Mouse (Mus musculus) liver, adult 2 months (tissue): Measurements from ENCODE around the gene Tradd. TPM values are rescaled to one million over a fixed set of nuclear protein-coding genes. Genes with fewer than 3 reads are reported as not detected.

Experiments
- DNase-seq: peaks from one replicate; pipeline ENCODE4 v3.0.0-alpha.2; 2011; ENCODE audit warnings: low read depth, low spot score; ENCODE audit errors: extremely low read depth
- H3K27ac ChIP-seq: fragments of 200-500 bp; replicated peaks from 2 replicates; pipeline ENCODE4 v1.5.1; 2012; ENCODE audit warnings: low read depth, mild to moderate bottlenecking, control low read depth, inconsistent platforms, low read length; ENCODE audit not compliant: insufficient read depth
- H3K27me3 ChIP-seq: fragments of 200-500 bp; 2 replicates; pipeline ENCODE4 v1.6.1; 2012; ENCODE audit warnings: mild to moderate bottlenecking, moderate library complexity, low read length, inconsistent platforms; ENCODE audit not compliant: control insufficient read depth, insufficient read depth
- H3K36me3 ChIP-seq: fragments of 200-500 bp; 2 replicates; pipeline ENCODE4 v1.6.1; 2012; ENCODE audit warnings: low read length, inconsistent platforms; ENCODE audit not compliant: control insufficient read depth, insufficient read depth
- H3K4me1 ChIP-seq: fragments of 200-500 bp; 2 replicates; pipeline ENCODE4 v1.6.1; 2011; ENCODE audit warnings: low read length; ENCODE audit not compliant: control insufficient read depth, insufficient read depth
- H3K4me3 ChIP-seq: fragments of 200-500 bp; 2 replicates; pipeline ENCODE4 v1.5.1; 2011; ENCODE audit warnings: low read depth, mild to moderate bottlenecking, control low read depth, low read length, moderate library complexity; ENCODE audit not compliant: insufficient read depth
- H3K79me2 ChIP-seq: fragments of 200-500 bp; 2 replicates; pipeline ENCODE4 v1.6.1; 2012; ENCODE audit warnings: inconsistent platforms, mild to moderate bottlenecking, low read length, moderate library complexity; ENCODE audit not compliant: control insufficient read depth, insufficient read depth
- H3K9ac ChIP-seq: fragments of 200-500 bp; 2 replicates; pipeline ENCODE4 v1.6.1; 2012; ENCODE audit warnings: low read depth, mild to moderate bottlenecking, control low read depth, inconsistent platforms, low read length
- CTCF ChIP-seq: fragments of 200-500 bp; IDR thresholded peaks from 2 replicates; pipeline ENCODE4 v1.5.1; 2011; ENCODE audit warnings: low read depth, low read length, control low read depth
- POLR2A ChIP-seq: fragments of 200-500 bp; IDR thresholded peaks from 2 replicates; pipeline ENCODE4 v1.6.1; 2011; ENCODE audit warnings: low read length, control low read depth; ENCODE audit not compliant: insufficient read depth; ENCODE audit errors: extremely low read depth
- WGBS: fragments of 180-500 bp; shearing (Covaris S2); methylation state at CpG from one replicate; pipeline ENCODE4 v1.1.7; 2018; 5-methylcytosine and 5-hydroxymethylcytosine counted together
- polyA plus RNA-seq: library from polyadenylated mRNA; depleted of rRNA; stranded (reverse); fragments of >200 nt; gene quantifications from 2 replicates; pipeline ENCODE4 v1.2.3, GENCODE M21; 2012
- total RNA-seq: library from RNA; depleted of rRNA; stranded (reverse); fragments of >200 nt; gene quantifications from 2 replicates; pipeline ENCODE4 v1.2.3, GENCODE M21; 2014

Tradd gene
- total and polyA plus RNA-seq, 2 experiments: 11.8 to 16.1 TPM

DNA sequence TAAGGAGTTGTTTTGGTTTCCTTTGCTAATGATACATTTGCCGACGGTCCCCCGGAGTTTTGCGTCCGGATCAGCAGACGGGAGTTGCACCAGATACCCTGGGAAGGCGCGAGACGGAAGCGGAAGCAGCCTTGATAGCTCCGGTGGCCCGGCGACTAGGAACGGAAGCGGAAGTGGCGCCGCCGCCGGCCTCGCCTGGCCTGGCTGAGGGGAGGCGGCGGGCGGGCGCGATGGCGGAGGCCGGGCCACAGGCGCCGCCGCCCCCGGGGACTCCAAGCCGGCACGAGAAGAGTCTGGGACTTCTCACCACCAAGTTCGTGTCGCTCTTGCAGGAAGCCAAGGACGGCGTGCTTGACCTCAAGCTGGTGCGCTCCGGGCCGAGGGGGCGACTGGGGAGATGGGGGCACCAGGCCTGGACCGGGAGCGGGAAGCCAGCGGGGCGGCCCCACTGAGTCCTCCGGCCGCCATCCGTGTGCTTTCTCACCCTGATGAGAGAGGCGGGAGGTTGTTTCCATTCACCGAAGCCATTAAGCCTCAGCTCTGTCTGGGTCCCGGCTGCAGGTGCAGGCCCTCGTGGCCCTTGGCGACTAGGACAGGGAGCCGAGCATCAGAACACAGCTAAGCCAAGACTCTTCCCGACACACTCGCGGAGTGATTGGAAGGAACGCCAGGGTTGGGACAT lies 33.2 kb upstream of the Tradd start, which contains the start of gene E2f4:
TSS of gene E2f4 (plus strand) at position 153 of the 682 bp plus-strand sequence.
- H3K27ac ChIP-seq: peak within 1 kb of the TSS; percentile 44
- WGBS: under 1% methylated on average over 58 of the region's 58 CpGs
- 0 out of 2 replicates have a peak, but pooled peaks have one; percentile 52 for TF ChIP-seq POLR2A
- no peak for TF ChIP-seq CTCF
- no peaks in the 10 kb centered on the region for H3K27me3 ChIP-seq
- DNase-seq: peak; percentile 84
- peaks cover 10% of the 10 kb centered on the region for H3K36me3 ChIP-seq
- H3K79me2 ChIP-seq: peaks cover 11% of the 10 kb centered on the region
- peak within 1 kb of the TSS; percentile 95 for H3K4me3 ChIP-seq
- H3K4me1 ChIP-seq: peaks cover 10% of the 10 kb centered on the region
- H3K9ac ChIP-seq: peak within 1 kb of the TSS; percentile 91

DNA sequence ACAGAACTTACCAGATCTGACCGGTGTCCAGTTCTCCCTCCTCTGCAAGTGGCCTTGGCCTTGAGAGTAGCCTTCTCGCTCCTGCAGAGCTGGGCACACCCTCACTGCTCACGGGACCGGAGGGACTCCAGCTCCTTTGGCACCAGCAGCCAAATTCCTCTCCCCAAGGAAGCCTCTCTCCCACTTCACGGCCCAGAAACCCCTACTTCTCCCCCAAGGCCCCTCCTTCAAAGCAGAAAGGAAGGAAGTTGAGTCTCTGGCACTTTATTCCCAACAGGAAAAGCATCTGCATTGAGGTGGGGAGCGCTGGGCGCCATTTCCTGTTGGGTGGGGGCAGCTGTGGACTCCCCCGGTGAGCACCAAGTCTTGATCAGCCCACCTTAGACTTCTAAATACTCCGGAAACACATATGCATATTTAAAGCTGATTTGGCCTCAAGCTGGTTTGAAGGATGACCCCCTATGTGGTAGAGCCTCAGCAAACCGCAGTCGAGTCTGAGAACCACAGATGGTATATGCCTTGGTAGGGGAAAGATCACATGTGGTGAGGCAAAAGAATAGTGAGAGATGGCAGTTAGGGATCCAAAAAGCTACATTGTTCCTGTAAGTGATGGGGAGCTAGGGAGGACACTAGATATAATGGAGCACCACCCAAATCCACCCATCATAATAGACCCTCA lies 31.6 kb upstream of the Tradd start, which contains the start of gene Exoc3l:
TSS of gene Exoc3l (minus strand) at position 207 of the 679 bp plus-strand sequence.
- no peak for DNase-seq
- Histone ChIP-seq H3K36me3 (peaks cover 5% of the 10 kb centered on the region; the same call in 1 of the 2 replicates), H3K9ac (peak within 1 kb of the TSS; percentile 69), H3K27ac (peak within 1 kb of the TSS; percentile 66), H3K79me2 (peaks cover 11% of the 10 kb centered on the region), H3K27me3 (no peaks in the 10 kb centered on the region), H3K4me3 (peak within 1 kb of the TSS; percentile 42), H3K4me1 (peaks cover 10% of the 10 kb centered on the region)
- 0 out of 2 replicates have a peak, but pooled peaks have one; percentile 11 for TF ChIP-seq POLR2A
- TF ChIP-seq CTCF: no peak
- 69% methylated on average over 11 of the region's 11 CpGs for WGBS

DNA sequence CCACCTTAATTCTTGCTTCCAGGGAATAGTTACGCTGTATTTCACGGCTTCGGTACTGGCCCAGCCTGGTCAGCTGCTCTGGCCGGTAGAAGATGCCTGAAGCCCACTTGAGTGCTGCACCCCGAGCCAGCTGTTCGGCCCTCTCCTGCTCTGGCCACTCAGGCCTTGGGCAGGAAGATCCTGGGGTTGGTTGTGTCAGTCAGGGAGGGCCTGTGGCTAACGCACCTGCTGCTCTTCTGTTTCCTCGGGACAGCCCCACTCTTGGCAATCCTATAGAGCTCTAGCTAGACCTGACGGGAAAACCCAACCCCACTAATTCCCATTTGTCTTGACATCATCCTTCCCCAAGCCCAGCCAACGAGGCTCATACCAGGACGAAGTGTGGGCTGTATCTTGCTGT lies 30.8 kb upstream of the Tradd start:
- Histone ChIP-seq H3K4me3 (peak overlapping the region; percentile 42), H3K4me1 (peaks cover 12% of the 10 kb centered on the region), H3K79me2 (peaks cover 11% of the 10 kb centered on the region), H3K9ac (peak overlapping the region; percentile 69), H3K27me3 (no peaks in the 10 kb centered on the region), H3K27ac (peak overlapping the region; percentile 66), H3K36me3 (peaks cover 2% of the 10 kb centered on the region; the same call in 1 of the 2 replicates)
- WGBS: 72% methylated on average over 11 of the region's 11 CpGs
- no peak for DNase-seq
- TF ChIP-seq POLR2A (no peak), CTCF (no peak)

DNA sequence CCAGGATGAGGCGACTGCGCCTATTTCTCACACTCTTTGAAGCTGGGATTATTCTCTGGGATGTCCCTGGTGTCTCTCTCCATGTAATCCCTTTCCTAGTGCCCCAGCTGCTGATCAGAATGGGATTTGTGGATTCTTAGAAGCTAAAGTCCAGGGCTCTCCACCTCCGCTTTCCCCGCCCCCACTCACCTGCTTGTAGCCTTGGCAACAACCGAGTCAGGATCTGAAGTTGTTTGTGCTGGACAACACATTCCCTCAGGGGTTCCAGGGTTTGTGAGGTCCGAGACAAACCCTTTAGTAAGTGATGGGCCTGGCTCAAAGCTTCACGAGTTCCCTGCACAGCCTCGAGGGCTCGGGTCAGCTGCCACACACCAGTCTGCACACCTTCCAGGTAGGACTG lies 30.4 kb upstream of the Tradd start:
- TF ChIP-seq POLR2A: no peak
- peak overlapping the region; percentile 66; the same call in 1 of the 2 replicates for H3K27ac ChIP-seq
- H3K4me1 ChIP-seq: peaks cover 16% of the 10 kb centered on the region
- 60% methylated on average over 9 of the region's 9 CpGs for WGBS
- no peaks in the 10 kb centered on the region for H3K27me3 ChIP-seq
- H3K4me3 ChIP-seq: peak overlapping the region; percentile 42
- peaks cover 11% of the 10 kb centered on the region for H3K79me2 ChIP-seq
- H3K36me3 ChIP-seq: peaks cover 2% of the 10 kb centered on the region; the same call in 1 of the 2 replicates
- no peak for DNase-seq
- H3K9ac ChIP-seq: peak overlapping the region; percentile 69

DNA sequence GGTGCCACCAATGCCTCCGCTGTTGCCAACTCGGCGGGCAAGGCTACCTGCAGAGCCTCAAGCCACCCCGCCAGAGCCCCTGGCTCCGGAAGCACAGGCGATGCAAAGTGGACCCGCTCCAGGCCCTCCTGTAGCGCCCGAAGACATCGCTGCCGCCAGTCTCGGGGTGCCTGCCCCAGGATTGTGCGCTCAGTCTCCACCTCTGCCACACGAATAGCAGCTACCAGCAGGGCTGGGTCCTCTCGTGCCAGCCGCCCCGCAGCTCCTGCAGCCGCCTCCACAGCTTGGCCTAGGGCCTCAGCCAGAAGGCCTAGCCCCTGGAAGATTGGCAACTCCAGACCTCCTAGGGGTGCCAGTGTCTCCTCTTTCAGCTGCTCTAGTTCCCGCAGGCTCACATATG lies 29.0 kb upstream of the Tradd start:
- Histone ChIP-seq H3K4me3 (peak overlapping the region; percentile 3; the same call in 1 of the 2 replicates), H3K9ac (0 out of 2 replicates have a peak overlapping the region, but pooled peaks have one; percentile 6), H3K4me1 (peaks cover 11% of the 10 kb centered on the region), H3K27me3 (no peaks in the 10 kb centered on the region), H3K79me2 (peaks cover 9% of the 10 kb centered on the region), H3K27ac (0 out of 2 replicates have a peak overlapping the region, but pooled peaks have one; percentile 1), H3K36me3 (no peaks in the 10 kb centered on the region)
- TF ChIP-seq CTCF: no peak
- TF ChIP-seq POLR2A: no peak
- WGBS: 67% methylated on average over 19 of the region's 19 CpGs
- no peak for DNase-seq
